Mouse (Mus musculus) kidney, embryonic 15.5 days (tissue): ENCODE measurements around the gene Syf2. TPM values are rescaled to one million over a fixed set of nuclear protein-coding genes. Genes with fewer than 3 reads are reported as not detected.

Experiments
- ATAC-seq: fragments of 200-750 bp; cut with Nextera tagmentation; replicated peaks from 2 replicates; pipeline ENCODE4 v1.8.0; 2017; ENCODE audit warnings: moderate TSS enrichment; ENCODE audit not compliant: low FRiP score
- H3K27ac ChIP-seq: fragments of 300-500 bp; sonication (generic); 2 replicates; pipeline ENCODE4 v1.5.1; 2015; ENCODE audit warnings: mild to moderate bottlenecking, inconsistent platforms
- H3K27me3 ChIP-seq: fragments of 300-500 bp; sonication (generic); 2 replicates; pipeline ENCODE4 v1.6.1; 2015; ENCODE audit warnings: inconsistent platforms
- H3K36me3 ChIP-seq: fragments of 300-500 bp; sonication (generic); 2 replicates; pipeline ENCODE4 v1.6.1; 2015; ENCODE audit warnings: inconsistent platforms
- H3K4me1 ChIP-seq: fragments of 300-500 bp; sonication (generic); 2 replicates; pipeline ENCODE4 v1.6.1; 2015; ENCODE audit warnings: inconsistent platforms
- H3K4me2 ChIP-seq: fragments of 300-500 bp; sonication (generic); 2 replicates; pipeline ENCODE4 v1.6.1; 2015; ENCODE audit warnings: moderate library complexity, mild to moderate bottlenecking, inconsistent platforms
- H3K4me3 ChIP-seq: fragments of 300-500 bp; sonication (generic); replicated peaks from 2 replicates; pipeline ENCODE4 v1.5.1; 2015; ENCODE audit warnings: mild to moderate bottlenecking, inconsistent platforms
- H3K9ac ChIP-seq: fragments of 300-500 bp; sonication (generic); 2 replicates; pipeline ENCODE4 v1.6.1; 2015; ENCODE audit warnings: mild to moderate bottlenecking, inconsistent platforms
- H3K9me3 ChIP-seq: fragments of 300-500 bp; sonication (generic); replicated peaks from 2 replicates; pipeline ENCODE4 v1.6.1; 2016; ENCODE audit warnings: inconsistent platforms
- WGBS: fragments of 180-500 bp; shearing (Covaris S2); methylation state at CpG from one replicate; pipeline ENCODE4 v1.1.7; 2015; ENCODE audit warnings: mixed read lengths; 5-methylcytosine and 5-hydroxymethylcytosine counted together
- polyA plus RNA-seq: library from polyadenylated mRNA; unstranded; fragments of >200 nt; fragmentation: Nextera tagmentation; extraction: Ambion mirVana; gene quantifications from 2 replicates; pipeline ENCODE4 v1.2.1, GENCODE M21; 2015

Syf2 gene
- polyA plus RNA-seq, 1 experiment from 2014 or later: 83.9 TPM

DNA sequence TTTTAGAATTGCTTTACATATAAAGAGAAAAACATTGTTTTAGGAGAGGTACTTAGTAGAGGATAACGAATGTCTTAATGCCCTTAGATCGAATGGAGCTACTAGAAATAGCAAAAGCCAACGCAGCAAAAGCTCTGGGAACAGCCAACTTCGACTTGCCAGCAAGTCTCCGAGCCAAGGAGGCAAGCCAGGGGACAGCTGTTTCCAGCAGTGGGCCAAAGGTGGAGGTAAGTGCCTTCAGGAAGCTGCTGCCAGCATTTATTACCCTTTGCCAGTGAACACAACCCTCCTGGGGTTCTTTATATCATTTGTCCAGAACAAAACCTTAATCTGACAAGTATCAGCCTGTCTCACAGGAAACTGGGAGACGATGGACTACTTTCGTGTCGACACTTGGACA lies 5.5 kb upstream of the Syf2 start:
- no peak for ATAC-seq
- peaks cover 27% of the 10 kb centered on the region for H3K4me1 ChIP-seq
- H3K36me3 ChIP-seq: peaks cover 39% of the 10 kb centered on the region
- H3K4me3 ChIP-seq: peak overlapping the region; percentile 79
- 67% methylated on average over 8 of the region's 8 CpGs for WGBS
- H3K4me2 ChIP-seq: peak overlapping the region; percentile 75
- H3K27me3 ChIP-seq: no peaks in the 10 kb centered on the region
- peak overlapping the region; percentile 37; the same call in 1 of the 2 replicates for H3K9ac ChIP-seq
- no peaks in the 10 kb centered on the region for H3K9me3 ChIP-seq
- no peak overlapping the region for H3K27ac ChIP-seq

DNA sequence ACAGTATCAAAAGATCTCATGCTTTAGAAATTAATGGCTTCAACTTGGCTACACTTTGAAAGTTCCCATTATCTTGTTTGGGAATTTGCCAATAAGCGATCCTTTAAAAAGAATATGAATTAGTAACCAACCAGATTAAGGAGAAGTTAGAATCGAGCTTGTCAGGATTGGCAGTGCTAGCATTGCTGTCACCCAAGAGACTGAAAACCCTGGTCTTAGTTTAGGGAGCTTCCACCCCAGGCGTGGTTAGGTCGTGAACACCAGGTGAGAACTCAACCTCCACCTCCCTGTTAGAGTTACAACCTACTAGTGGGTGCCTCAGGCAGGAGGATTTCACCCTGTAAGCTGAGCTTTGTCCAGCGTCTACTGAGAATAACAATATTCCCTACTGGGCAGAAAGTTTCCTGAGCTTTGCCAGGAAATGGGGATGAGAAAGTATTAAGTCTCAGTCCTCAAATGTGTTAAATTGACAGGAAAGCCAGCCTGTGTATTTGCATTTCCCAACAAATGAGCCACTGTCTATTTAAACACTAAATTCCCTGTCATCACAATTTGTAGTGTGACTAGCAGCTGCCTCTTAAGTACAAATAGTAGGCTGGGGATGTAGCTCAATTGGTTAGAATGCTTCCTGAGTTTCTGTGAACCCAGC lies 2.8 kb upstream of the Syf2 start:
- H3K4me2 ChIP-seq: no peak overlapping the region
- no peak for ATAC-seq
- H3K4me1 ChIP-seq: peaks cover 34% of the 10 kb centered on the region
- H3K9ac ChIP-seq: no peak overlapping the region
- H3K9me3 ChIP-seq: no peaks in the 10 kb centered on the region
- 71% methylated on average over 5 of the region's 5 CpGs for WGBS
- H3K27ac ChIP-seq: no peak overlapping the region
- no peaks in the 10 kb centered on the region for H3K27me3 ChIP-seq
- peaks cover 44% of the 10 kb centered on the region for H3K36me3 ChIP-seq
- H3K4me3 ChIP-seq: no peak overlapping the region

DNA sequence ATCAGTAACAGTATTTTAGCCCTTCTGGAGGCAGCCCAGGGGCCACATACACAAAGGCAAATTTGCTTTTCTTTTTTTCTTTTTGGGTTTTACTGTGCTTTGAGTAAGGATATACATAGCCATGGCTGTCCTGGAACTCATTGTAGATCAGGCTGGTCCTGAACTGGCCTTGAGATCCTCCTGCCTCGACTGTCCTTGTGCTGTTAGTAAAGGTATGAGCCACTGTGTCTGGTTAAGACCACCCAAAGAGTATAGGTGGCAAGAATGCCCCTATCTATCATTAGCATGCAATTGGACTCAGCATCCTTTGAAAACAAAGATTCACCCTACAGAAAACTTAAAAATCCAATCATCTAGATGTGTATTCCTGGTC lies 2.2 kb upstream of the Syf2 start:
- Histone ChIP-seq H3K9me3 (no peaks in the 10 kb centered on the region), H3K4me2 (no peak overlapping the region), H3K4me3 (no peak overlapping the region), H3K36me3 (peaks cover 49% of the 10 kb centered on the region), H3K27ac (no peak overlapping the region), H3K27me3 (no peaks in the 10 kb centered on the region), H3K4me1 (peaks cover 34% of the 10 kb centered on the region), H3K9ac (no peak overlapping the region)
- no peak for ATAC-seq
- 77% methylated on average over 1 of the region's 1 CpGs for WGBS

DNA sequence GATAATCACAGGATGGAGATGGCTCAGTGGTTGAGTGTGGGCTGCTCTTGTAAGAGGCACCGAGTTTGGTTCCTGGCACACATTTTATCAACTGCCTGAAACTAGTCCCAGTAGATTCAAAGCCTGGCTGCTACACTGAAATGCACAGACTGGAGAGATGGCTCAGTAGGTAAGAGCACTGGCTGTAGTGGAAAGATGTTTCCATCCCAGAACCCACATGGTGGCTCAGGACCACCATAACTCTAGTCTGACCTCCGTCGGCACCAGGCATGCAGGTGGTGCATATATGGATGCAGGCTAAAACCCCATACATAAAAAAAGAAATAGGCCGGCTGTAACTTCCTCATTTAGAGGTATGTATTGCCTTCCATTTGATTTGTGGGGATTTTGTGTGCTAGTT lies 1.2 kb upstream of the Syf2 start:
- 77% methylated on average over 4 of the region's 4 CpGs for whole genome bisulfite sequencing
- Histone ChIP-seq H3K4me2 (no peak overlapping the region), H3K36me3 (peaks cover 59% of the 10 kb centered on the region)

DNA sequence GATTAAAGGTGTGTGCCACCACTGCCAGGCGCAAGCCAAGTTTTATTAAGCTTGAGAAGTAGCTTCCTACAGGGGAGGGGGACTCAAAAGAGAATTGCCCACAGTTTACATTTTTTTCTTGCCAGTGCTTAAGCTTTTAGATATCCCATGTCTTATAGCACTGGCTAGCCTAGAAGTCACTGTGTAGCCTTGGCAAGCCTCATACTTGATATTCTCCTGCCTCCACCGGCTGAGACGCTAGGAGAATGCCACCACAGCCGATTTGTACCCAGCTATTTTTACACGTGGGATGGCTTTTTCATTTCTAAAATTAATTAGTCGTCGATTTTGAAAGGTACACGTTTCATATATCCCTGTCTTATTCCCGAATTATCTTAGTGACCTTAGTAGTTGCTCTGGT lies 508 bp upstream of the Syf2 start:
- Histone ChIP-seq H3K4me3 (peak overlapping the region; percentile 99), H3K4me1 (peaks cover 32% of the 10 kb centered on the region), H3K27ac (peak overlapping the region; percentile 57; the same call in 1 of the 2 replicates), H3K9me3 (no peaks in the 10 kb centered on the region), H3K36me3 (peaks cover 63% of the 10 kb centered on the region), H3K4me2 (peak overlapping the region; percentile 73), H3K9ac (peak overlapping the region; percentile 29; the same call in 1 of the 2 replicates), H3K27me3 (no peaks in the 10 kb centered on the region)
- 23% methylated on average over 9 of the region's 9 CpGs for WGBS
- no peak for ATAC-seq

More for the DNA sequence above, 1.2 kb upstream of the Syf2 start:
- no peak for ATAC-seq
- Histone ChIP-seq H3K4me3 (no peak overlapping the region), H3K4me1 (peaks cover 34% of the 10 kb centered on the region), H3K27me3 (no peaks in the 10 kb centered on the region), H3K27ac (no peak overlapping the region), H3K9me3 (no peaks in the 10 kb centered on the region), H3K9ac (no peak overlapping the region)

DNA sequence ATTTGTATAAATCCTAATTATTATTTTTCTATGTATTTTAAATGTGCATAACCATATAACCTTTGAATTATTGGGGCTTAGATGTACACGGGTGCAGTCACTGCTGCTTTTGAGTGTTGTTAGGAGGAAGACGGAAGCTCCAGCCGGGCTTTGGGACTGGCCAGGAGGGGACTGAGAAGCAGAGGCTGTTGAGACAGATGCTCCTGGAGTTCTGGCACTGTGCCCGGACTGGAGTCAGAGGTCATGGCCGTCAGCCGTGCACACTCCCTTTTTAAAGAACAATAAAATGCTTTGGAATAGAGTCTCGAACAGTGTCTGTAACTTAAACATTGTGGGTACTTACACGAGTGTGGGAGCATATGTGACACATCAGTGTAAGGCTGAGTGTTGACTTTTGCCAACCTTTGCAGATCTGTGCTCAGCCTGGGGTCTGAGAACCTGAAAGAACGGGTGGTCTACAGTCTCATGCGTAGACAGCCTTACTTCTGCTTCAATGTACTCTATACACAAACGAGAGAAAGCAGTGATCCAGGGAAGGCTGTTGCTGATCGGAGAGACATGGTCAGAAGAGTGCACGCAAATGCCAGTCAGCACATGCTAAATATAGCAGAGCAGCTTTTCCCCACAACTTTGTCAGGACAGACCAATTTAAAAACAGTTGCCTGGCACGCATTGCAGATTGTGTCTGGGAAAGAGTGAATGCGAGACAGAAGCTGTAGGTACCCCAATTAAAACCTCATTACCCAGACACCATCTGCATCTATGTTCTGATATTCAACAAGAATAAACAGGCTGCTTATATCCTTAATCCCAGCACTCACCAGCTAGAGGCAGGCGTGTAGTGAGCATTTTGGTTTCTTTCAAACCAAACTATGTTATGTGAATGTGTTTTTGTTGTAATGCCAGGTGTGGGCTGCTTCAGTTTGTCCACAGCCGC lies 6.8 kb downstream of the Syf2 start:
- H3K9me3 ChIP-seq: no peaks in the 10 kb centered on the region
- 38% methylated on average over 17 of the region's 17 CpGs for WGBS
- peaks cover 53% of the 10 kb centered on the region for H3K36me3 ChIP-seq
- no peak for ATAC-seq
- H3K27ac ChIP-seq: no peak overlapping the region
- H3K9ac ChIP-seq: no peak overlapping the region
- peaks cover 15% of the 10 kb centered on the region for H3K27me3 ChIP-seq
- no peak overlapping the region for H3K4me2 ChIP-seq
- H3K4me1 ChIP-seq: peaks cover 17% of the 10 kb centered on the region
- H3K4me3 ChIP-seq: no peak overlapping the region

DNA sequence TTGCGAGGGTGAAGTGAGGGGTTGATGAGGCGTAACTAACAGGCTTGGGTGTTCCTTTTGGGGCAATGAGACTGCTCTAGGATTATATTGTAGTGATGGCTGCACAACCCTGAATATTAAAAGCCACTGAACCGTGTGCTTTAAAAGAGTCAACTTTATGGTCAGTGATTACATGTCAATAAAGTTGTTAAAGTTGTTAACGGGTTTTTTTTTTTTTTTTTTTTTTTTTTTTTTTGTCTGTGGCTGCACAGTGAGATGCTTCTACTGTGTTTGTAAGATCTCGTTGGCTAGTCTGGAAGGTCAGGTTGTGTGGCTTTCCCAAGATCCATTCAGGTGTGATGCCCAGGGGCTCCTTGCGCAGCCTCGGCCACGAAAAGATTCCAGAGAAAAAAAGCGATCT lies 9.2 kb downstream of the Syf2 start:
- H3K4me3 ChIP-seq: peak overlapping the region; percentile 21
- peaks cover 29% of the 10 kb centered on the region for H3K36me3 ChIP-seq
- H3K4me1 ChIP-seq: peaks cover 20% of the 10 kb centered on the region
- H3K27ac ChIP-seq: no peak overlapping the region
- H3K27me3 ChIP-seq: peaks cover 39% of the 10 kb centered on the region
- no peaks in the 10 kb centered on the region for H3K9me3 ChIP-seq
- H3K9ac ChIP-seq: no peak overlapping the region
- WGBS: 34% methylated on average over 9 of the region's 9 CpGs
- H3K4me2 ChIP-seq: peak overlapping the region; percentile 54
- ATAC-seq: no peak

DNA sequence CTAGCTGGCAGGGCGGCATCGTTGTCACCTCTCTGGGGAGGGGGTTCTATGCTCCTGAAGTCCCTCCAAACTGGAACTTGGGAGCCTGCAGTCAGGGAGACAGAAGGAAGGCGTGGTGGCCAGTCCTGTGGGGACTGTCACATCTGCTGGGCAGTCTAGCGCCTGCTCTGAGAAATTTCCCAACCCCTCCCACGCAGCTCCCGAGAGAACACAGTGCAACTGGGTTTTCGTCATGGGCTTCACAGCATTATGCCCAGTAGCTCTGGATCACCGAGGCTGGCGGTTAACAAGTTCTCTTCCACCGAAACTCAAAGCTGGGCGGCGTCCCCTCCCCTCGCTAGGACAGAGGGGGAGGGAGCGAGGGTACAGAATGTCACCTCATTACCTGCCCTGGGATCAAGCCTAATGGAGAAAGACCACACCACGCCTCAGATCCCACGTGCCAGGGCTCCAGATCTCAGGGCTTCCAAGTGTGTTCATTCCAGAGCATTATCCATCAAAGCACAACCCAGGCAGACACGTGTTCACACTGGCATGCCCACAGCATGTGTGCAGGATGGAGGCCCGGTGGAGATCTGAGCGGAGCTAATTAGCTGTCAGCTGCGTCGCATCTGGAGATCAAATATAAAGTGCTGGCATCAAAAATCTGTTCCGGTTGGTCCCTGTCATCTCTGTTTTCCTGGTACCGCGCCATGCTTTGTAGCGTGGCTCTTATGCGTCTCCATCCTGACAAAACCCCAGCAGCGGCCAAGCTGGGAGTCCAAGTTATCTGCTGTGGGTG lies 13.2 kb downstream of the Syf2 start:
- no peak overlapping the region for H3K27ac ChIP-seq
- H3K4me3 ChIP-seq: no peak overlapping the region
- no peak overlapping the region for H3K4me2 ChIP-seq
- H3K27me3 ChIP-seq: peaks cover 45% of the 10 kb centered on the region
- WGBS: 50% methylated on average over 27 of the region's 27 CpGs
- 0 out of 2 replicates have a peak, but pooled peaks have one; percentile 12 for ATAC-seq
- H3K9me3 ChIP-seq: no peaks in the 10 kb centered on the region
- H3K4me1 ChIP-seq: peaks cover 21% of the 10 kb centered on the region
- no peaks in the 10 kb centered on the region for H3K36me3 ChIP-seq
- no peak overlapping the region for H3K9ac ChIP-seq

DNA sequence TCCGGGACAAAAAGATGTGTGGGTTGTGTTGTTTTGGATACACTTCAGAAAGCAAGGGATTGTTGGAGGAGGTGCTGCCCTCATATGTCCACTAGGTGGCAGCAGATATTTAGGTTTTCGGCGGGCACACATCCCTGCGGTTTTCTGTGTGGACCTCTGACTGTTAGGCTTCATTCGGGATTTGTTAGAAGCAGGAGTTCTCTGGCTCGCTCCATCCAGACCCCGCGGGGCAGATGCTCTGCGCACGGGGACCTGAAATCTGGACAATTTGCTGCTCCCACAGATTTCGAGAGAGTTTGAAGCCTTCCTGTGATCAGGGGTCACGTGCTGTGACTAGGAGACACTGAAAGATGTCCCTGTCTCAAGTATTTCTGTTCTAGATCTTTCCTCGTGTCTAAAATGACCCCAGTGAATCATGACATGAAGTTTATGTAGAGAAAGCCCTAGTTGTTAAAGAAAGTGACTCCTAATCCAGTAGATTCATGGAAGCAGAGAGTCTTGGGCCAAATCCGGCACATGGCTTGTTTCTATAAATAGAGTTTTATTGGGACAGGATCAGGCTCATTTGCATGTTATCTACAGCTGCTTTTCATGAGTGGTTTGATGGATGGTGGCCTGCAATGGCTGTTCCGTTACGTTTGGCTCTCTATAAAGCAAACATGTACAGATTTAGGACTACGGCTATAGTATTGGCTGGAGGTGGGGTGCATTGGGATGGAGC lies 15.5 kb downstream of the Syf2 start:
- WGBS: 9% methylated on average over 17 of the region's 17 CpGs

DNA sequence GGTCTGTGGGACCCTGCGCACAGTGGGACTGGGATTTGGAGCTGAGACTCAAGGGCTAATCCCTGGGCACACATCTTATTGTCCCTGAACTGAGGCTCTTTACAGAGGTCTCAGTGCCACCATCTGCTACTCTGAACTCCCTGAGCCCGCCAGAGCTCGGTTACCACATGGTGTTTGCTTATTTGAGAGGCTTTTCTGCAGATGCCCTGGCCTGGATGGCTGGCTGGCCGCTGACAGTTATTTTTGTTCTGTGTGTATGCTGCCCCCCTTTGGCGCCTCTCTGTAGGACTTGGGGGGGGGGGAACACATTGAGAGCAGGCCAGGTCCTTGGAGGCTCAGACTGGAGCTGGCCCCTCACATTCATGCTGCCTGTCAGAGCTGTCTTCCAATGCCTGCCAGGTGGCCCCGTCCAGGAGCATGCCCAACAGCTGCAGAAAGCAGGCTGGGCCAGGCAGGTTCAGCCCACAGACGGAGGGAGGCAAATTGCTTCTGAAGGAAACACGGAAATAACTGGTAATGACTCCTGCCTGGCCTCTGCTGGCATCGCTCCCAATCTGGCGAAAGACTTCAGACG lies 19.9 kb downstream of the Syf2 start:
- Histone ChIP-seq H3K4me2 (peak overlapping the region; percentile 32), H3K27ac (peak overlapping the region; percentile 45; the same call in 1 of the 2 replicates), H3K36me3 (no peaks in the 10 kb centered on the region), H3K9me3 (no peaks in the 10 kb centered on the region), H3K27me3 (peaks cover 18% of the 10 kb centered on the region), H3K4me3 (no peak overlapping the region), H3K9ac (no peak overlapping the region), H3K4me1 (peaks cover 23% of the 10 kb centered on the region)
- ATAC-seq: peak; percentile 64
- 18% methylated on average over 11 of the region's 11 CpGs for WGBS

More for the DNA sequence above, 15.5 kb downstream of the Syf2 start:
- Histone ChIP-seq H3K4me2 (peak overlapping the region; percentile 58), H3K27me3 (peaks cover 40% of the 10 kb centered on the region), H3K9ac (no peak overlapping the region), H3K4me3 (0 out of 2 replicates have a peak overlapping the region, but pooled peaks have one; percentile 17), H3K4me1 (peaks cover 18% of the 10 kb centered on the region), H3K9me3 (no peaks in the 10 kb centered on the region), H3K36me3 (no peaks in the 10 kb centered on the region), H3K27ac (no peak overlapping the region)
- ATAC-seq: no peak

DNA sequence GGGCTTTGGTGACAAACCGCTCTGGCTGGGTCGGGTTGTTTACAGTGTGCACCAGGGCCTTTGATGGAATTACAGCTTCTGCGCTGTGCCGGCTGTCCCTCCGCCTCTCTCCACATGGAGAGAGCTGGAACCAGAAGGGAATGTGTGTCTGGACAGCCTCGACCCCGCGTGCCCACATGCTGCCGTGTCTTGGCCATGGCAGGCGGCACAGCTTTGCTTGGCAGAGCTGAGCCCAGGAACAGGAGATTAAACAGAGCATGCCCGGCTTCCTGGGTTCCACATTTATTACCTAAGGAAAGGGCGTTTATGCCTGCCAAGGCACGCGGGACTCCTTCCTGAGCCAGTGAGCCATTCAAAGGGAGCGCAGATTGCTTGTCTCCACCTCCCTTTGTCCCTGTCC lies 23.8 kb downstream of the Syf2 start:
- WGBS: 4% methylated on average over 15 of the region's 15 CpGs
- H3K9ac ChIP-seq: no peak overlapping the region
- peaks cover 16% of the 10 kb centered on the region for H3K4me1 ChIP-seq
- no peaks in the 10 kb centered on the region for H3K36me3 ChIP-seq
- no peak overlapping the region for H3K27ac ChIP-seq
- H3K9me3 ChIP-seq: no peaks in the 10 kb centered on the region
- H3K4me2 ChIP-seq: peak overlapping the region; percentile 42
- H3K4me3 ChIP-seq: no peak overlapping the region
- peaks cover 21% of the 10 kb centered on the region for H3K27me3 ChIP-seq
- 0 out of 2 replicates have a peak, but pooled peaks have one; percentile 22 for ATAC-seq
